Mouse (Mus musculus): ENCODE data around the gene Arsb. TPM values are rescaled to one million over a fixed set of nuclear protein-coding genes. Genes with fewer than 3 reads are reported as not detected.
"Not testable (repeated sequence)": the region's sequence is repeated elsewhere in the genome, so short reads cannot be mapped to it uniquely, and the experiment has no call there.

Arsb gene
- total RNA-seq, 2 experiments from 2014 or later: 3.3 to 16.0 TPM

DNA sequence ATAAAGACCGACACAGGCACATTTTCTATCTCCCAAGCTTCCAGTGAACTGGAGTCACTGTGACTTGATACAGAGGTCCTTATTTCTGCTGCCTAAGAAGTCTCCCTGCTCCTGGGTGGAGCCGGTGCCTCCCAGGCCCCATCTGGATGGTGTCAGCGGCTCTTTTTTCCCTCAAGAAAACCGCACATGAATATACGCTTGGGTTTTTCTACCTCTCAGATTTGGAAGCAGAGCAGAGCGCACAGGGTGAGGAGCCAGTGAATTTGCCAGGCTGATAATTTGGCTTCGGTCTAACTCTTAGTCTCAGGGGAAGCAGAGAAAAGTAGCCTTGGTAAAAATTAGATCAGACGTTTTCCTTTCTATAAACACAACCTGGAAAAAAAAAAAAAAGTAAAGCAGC lies 186.5 kb downstream of the Arsb start:
- no peak for ATAC-seq (replicated peaks; ENCODE audit: low FRiP score, low TSS enrichment, poor library complexity, severe bottlenecking)

- ATAC-seq (replicated peaks; ENCODE audit: low FRiP score, low TSS enrichment, poor library complexity, severe bottlenecking): no peak
Observed at GRCm38 (mm10) chr13:93966271-93966670, 194.8 kb downstream of the Arsb start.

DNA sequence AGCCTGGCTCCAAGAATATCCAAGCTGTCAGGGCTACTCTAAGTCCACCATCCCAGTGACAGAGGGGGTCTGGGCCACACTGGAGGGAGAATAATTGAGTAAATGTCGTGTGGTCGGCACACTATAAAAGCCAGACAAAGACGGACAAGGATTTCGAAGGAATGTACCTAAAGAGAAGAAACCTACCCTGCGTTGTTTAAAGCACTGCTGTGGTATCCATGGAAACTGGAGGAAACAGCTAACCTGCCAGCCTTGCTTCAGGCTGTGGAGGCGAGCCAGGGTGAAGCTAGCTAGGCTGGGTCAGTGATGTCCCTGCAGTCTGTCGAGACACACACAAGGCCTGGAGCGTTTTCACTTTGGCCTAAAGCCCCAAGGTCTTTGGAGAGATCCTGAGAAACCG lies 195.7 kb downstream of the Arsb start:
- ATAC-seq (replicated peaks; ENCODE audit: low FRiP score, low TSS enrichment, poor library complexity, severe bottlenecking): no peak

- ATAC-seq (replicated peaks; ENCODE audit: low FRiP score, low TSS enrichment, poor library complexity, severe bottlenecking): no peak
Observed at GRCm38 (mm10) chr13:93970115-93970514, 198.7 kb downstream of the Arsb start.

DNA sequence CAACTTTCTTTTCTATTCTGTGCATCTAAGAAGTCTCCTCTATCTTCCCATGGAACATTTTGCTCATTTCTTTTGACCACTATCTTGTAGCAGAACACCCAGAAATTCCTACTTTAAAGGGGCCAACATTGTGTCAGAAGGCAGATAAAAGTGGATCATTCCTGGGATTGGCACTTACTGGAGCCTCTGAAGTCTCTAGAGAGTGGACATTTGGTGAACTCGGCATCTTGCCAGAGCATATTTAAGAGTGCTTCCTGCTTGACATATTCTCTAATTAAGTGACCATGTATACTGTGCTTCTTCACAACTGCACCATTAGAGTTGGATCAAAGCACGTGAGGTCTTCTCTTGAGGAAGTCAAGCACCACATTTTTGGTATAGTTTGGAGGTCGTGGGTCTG lies 201.0 kb downstream of the Arsb start:
- no peak for ATAC-seq (replicated peaks; ENCODE audit: low FRiP score, low TSS enrichment, poor library complexity, severe bottlenecking)

DNA sequence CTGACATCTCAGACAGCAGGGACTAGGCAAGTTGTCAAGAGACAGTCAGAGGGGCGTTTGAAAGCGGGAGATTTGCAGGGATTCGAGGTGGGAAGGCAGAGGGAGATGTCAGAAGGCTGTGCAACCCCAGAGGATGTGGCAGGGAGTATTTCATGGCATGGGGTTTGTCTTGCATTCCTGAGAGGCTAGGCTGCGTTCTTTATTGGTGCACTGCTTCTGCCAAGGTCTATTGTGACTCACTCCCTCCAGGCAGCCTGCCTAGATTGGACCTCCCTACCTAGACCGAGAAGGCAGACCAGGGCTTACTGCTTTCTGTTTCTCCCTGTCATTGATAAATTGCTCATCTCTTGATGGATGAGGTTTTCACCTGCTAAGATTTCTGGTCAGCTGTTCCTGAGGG lies 204.2 kb downstream of the Arsb start:
- no peak for ATAC-seq (replicated peaks; ENCODE audit: low FRiP score, low TSS enrichment, poor library complexity, severe bottlenecking)

GRCm38 (mm10) chr13:93976897-93977530 lies 205.6 kb downstream of the Arsb start:
- no peak for ATAC-seq (replicated peaks; ENCODE audit: low FRiP score, low TSS enrichment, poor library complexity, severe bottlenecking)

GRCm38 (mm10) chr13:93978703-93979495 lies 207.5 kb downstream of the Arsb start:
- no peak for ATAC-seq (replicated peaks; ENCODE audit: low FRiP score, low TSS enrichment, poor library complexity, severe bottlenecking)

DNA sequence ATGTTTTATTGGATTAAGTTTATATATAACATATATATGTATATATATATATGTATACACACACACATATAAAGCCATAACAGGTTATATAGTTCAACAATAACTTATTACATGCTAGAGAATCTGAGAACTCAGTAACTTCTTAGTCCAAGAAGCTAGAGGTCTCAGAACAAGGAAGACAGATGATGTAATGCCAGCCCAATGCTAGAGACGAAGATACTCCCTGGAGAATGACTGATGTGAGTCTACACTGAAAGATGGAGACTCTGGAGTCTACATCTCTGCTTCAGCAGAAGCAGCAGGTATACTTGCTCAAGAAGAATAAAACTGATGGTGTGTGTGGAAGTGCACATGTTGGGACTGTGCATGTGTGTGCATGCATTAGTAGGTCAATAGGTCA lies 208.3 kb downstream of the Arsb start:
- no peak for ATAC-seq (replicated peaks; ENCODE audit: low FRiP score, low TSS enrichment, poor library complexity, severe bottlenecking)

DNA sequence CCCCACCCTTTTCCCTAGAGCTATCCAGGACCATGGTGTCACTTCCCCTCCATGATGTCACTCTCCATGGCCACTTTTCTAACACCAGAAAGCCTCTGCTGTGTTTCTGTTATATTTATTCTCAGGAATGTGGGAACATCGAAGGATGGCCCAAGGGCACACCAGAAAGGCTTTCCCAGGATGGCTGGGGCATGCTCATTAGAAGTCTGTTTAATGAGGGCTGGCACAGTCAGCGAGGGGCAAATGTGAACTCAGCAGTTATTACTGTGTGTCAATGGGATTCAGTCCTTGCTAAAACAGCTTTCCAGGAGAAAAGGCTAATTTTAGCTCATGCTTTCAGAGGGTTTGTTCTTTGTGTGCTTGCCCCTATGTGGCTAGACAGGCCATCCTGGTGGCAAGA lies 213.1 kb downstream of the Arsb start:
- ATAC-seq (replicated peaks; ENCODE audit: low FRiP score, low TSS enrichment, poor library complexity, severe bottlenecking): no peak

DNA sequence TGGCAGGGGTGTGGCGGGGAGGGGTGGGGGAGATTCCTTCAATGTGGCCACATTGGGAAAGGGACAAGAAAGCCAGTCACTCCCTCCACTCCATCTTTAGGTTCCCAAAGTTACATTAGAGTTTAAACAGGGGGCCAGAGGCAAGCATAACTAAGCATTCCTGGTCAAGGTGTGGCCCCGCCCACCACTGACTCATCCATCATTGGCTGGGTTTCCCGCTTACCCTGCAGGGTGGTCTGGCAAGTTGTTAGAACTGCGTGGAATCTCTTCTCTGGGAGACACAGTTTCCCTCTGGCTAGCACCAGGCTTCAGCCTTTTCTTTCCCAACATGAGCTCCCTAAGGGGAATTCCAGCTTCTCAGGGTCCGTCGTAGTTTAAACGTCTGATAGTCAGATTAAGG lies 213.8 kb downstream of the Arsb start:
- ATAC-seq (replicated peaks; ENCODE audit: low FRiP score, low TSS enrichment, poor library complexity, severe bottlenecking): no peak

DNA sequence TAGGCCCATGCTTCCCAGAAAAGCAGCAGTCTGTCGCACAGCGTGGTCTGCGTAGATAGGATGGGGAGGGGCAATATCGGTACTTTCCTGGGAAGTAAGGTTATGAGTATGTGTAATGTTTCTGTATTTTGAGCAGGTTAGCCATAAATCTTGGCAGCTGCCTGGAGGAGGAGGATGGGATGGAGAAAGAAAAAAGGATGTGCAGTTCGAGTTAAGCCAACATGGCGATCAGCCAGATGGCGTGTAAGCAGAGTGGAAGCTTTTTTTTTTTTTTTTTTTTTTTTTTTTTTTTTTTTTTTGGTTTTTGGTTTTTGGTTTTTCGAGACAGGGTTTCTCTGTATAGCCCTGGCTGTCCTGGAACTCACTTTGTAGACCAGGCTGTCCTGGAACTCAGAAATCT lies 214.3 kb downstream of the Arsb start:
- not testable (repeated sequence) for ATAC-seq (replicated peaks; ENCODE audit: low FRiP score, low TSS enrichment, poor library complexity, severe bottlenecking)

DNA sequence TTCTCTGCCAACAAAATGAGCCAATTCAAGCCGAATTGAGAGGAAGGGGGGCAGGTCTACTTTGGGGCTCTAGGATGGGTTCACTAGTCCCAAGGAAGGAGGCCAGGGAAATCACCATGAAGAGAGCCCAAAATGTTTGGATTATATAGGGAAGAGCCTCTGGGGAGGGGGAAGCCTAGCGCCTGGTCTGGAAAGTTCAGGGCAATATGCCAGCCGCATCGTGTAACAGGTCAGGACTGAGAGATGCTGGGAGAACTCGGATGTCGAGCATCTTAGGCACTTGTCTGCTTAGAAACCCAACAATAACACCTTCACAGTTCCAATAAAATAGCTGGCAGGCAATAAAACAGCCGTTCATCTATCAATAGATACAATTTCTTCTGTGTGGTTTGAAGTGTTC lies 216.2 kb downstream of the Arsb start:
- no peak for ATAC-seq (replicated peaks; ENCODE audit: low FRiP score, low TSS enrichment, poor library complexity, severe bottlenecking)

- ATAC-seq (replicated peaks; ENCODE audit: low FRiP score, low TSS enrichment, poor library complexity, severe bottlenecking): no peak
Observed at GRCm38 (mm10) chr13:93989208-93989607, 217.8 kb downstream of the Arsb start.

GRCm38 (mm10) chr13:93989736-93990611 lies 218.5 kb downstream of the Arsb start:
- ATAC-seq (replicated peaks; ENCODE audit: low FRiP score, low TSS enrichment, poor library complexity, severe bottlenecking): 0 out of 2 replicates have a peak, but pooled peaks have one; percentile 43

DNA sequence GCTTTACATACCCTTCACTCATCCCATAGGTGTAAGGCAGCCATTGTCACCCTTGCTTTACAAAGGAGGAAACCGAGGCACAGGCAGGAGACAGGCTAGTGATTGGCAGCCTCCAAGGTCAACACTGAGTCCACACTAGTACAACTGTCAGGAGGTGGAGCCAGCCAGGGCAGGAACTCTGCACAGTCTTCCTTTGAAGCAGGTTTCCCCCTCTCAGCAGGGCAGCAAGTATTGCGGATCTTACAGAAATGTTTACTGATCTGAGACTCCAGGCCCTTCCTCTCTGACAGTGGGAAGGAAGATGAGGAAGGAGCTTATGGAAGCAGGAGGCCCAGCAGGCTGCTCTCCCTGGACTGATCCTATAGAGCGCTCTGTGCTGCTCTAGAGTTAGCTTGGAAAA lies 219.4 kb downstream of the Arsb start:
- no peak for ATAC-seq (replicated peaks; ENCODE audit: low FRiP score, low TSS enrichment, poor library complexity, severe bottlenecking)

DNA sequence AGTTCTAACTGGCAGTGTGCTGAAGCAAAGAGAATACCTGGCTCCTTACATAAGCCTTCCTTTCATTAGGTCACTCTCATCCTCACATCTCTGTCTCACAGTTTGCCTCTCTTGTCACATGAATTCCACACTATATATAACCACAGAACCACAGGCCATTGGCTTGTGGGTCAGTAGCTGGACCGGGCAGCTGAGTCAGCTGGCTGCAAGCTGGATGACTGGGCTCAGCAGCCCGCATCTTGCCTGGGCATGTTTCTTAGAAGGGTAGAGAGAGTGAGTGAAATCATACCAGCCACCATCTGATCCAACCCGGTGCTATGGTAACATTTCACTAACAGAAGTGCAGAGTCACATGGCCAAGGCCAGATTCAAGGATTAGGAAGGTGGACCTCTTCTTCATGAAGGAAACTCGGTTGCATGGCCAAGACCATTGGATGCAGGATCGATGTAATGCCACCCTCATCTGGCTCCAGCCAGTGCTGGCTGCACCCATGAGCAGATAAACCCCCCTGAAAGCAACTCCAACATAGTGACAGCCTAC lies 221.0 kb downstream of the Arsb start:
- no peak for ATAC-seq (replicated peaks; ENCODE audit: low FRiP score, low TSS enrichment, poor library complexity, severe bottlenecking)

Data from megakaryocyte-erythroid progenitor cell, adult 5-6 weeks (primary cell).